Comparison of ENCODE assay signal across 8 mouse cellular contexts in the genomic region with DNA sequence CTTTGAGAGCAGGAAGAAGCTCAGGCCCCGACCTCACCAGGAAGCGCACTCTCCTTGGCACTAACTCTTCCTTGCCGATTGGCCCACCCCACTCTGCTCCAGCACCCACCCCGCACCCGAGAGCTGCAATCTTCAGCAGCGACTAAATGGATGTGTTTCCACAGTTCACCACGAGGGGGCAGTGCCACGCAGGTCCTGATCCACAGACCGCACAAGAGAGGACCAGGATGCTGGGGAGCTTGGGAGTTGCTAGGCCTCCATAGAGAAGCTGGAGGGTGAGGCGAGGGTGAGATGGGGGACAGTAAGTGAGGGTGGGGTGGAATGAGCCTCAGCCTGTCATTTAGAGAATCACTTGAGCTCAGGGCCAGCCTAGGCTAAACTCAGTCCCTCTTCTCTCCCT. TPM values are rescaled to one million over a fixed set of nuclear protein-coding genes. Genes with fewer than 3 reads are reported as not detected.
DNase-seq lines count a peak whose midpoint lies in the region; ATAC-seq and TF ChIP-seq lines count a peak whose summit lies in the region.

No protein-coding gene starts in this region.

- in situ Hi-C loops in Patski (cut with MboI; ENCODE audit: low pct_unique_long_range_greater_than_20kb), result loop anchor here (5.0 kb wide), 2 partner anchors 97 to 187 kb away; no protein-coding TSS in a partner anchor

- H3K27ac ChIP-seq in hindbrain, embryonic 15.5 days (replicated peaks), result no peak overlapping the region

- peak; percentile 48 for ATAC-seq in Patski
- ATAC-seq in hindbrain, embryonic 15.5 days (ENCODE audit: low FRiP score, low read depth), result peak; percentile 35; the same call in 1 of the 2 replicates

- H3K4me2 ChIP-seq in hindbrain, embryonic 15.5 days, result no peak overlapping the region; the same call in 1 of the 2 replicates

- H3K27me3 ChIP-seq in Patski, result peaks cover 11% of the 10 kb centered on the region
- H3K27me3 ChIP-seq in hindbrain, embryonic 15.5 days, result no peaks in the 10 kb centered on the region

- peak; percentile 39 for DNase-seq in Patski (ENCODE audit: low read depth, low spot score)
- peak; percentile 92 to 95 for DNase-seq in cerebellum, postnatal 25 days
- DNase-seq in gastrocnemius, adult 18-20 months (ENCODE audit: low spot score), result peak; percentile 86
- peak; percentile 86 to 90 for DNase-seq in layer of hippocampus, postnatal 36 days
- peak; percentile 83 to 91 for DNase-seq in lung, postnatal 4 days
- peak; percentile 74 for DNase-seq in retina, postnatal 7 days (ENCODE audit: low read depth, low spot score)
- peak; percentile 67 for DNase-seq in urinary bladder, adult 2 months (ENCODE audit: low spot score)

- H3K4me1 ChIP-seq in hindbrain, embryonic 15.5 days (replicated peaks), result peaks cover 33% of the 10 kb centered on the region

- H3K4me3 ChIP-seq in hindbrain, embryonic 15.5 days, result no peak overlapping the region

- CTCF ChIA-PET in Patski (lab: Charles Lee), result interaction anchor here (0.5 to 2.7 kb wide), 25 partner anchors 8 to 193 kb away, joined by 3 to 25 read pairs (median 4); partner anchors contain the start of gene Tpst2

- no peaks in the 10 kb centered on the region for H3K9me3 ChIP-seq in hindbrain, embryonic 15.5 days

- POLR2A ChIA-PET in Patski (lab: Charles Lee), result interaction anchor here (0.8 to 1.1 kb wide), 2 partner anchors 84 to 101 kb away, joined by 3 to 7 read pairs; no protein-coding TSS in a partner anchor

- 3% methylated on average over 10 of the region's 10 CpGs for WGBS in hindbrain, embryonic 15.5 days

- no peak overlapping the region for H3K9ac ChIP-seq in hindbrain, embryonic 15.5 days

- peak; percentile 94 for TF ChIP-seq CTCF in Patski (IDR thresholded peaks at IDR 0.05)

- H3K36me3 ChIP-seq in hindbrain, embryonic 15.5 days, result no peaks in the 10 kb centered on the region

RNA-seq across cellular contexts. Expression of gene Cryba4, which starts 11.6 kb away (rescaled TPM):
- not detected for polyA plus RNA-seq in Patski (2021)
- under 1 TPM; 0.57 to 0.68 TPM for total RNA-seq in gastrocnemius, adult 18-20 months (2021)
- 1.4 and 1.5 TPM in 2 replicates for polyA plus RNA-seq in hindbrain, embryonic 15.5 days (2015; fragmentation: Nextera tagmentation; extraction: Ambion mirVana)
- under 1 TPM in 1 of 2 experiments, not detected in 1; 0.97 TPM for total RNA-seq in layer of hippocampus, postnatal 36 days (2021)
- 0.23 TPM in 1 of 2 replicates, not detected in the other for polyA plus RNA-seq in urinary bladder, adult 2 months (2012; rRNA removed)

RNA-seq across cellular contexts. Expression of gene Crybb1, which starts 14.9 kb away (rescaled TPM):
- not detected for polyA plus RNA-seq in Patski (2021)
- 1 to 10 TPM; 1.2 to 1.9 TPM for total RNA-seq in gastrocnemius, adult 18-20 months (2021)
- 3.9 and 5.3 TPM in 2 replicates for polyA plus RNA-seq in hindbrain, embryonic 15.5 days (2015; fragmentation: Nextera tagmentation; extraction: Ambion mirVana)
- total RNA-seq in layer of hippocampus, postnatal 36 days (2021), result 1 to 10 TPM; 4.9 to 6.6 TPM
- polyA plus RNA-seq in urinary bladder, adult 2 months (2012; rRNA removed), result not detected in 2 replicates

RNA-seq across cellular contexts. Expression of gene Tpst2, which starts 35.7 kb away (rescaled TPM):
- polyA plus RNA-seq in Patski (2021), result 92.3 TPM
- 10 to 100 TPM; 16.0 to 22.4 TPM for total RNA-seq in gastrocnemius, adult 18-20 months (2021)
- 28.5 and 31.8 TPM in 2 replicates for polyA plus RNA-seq in hindbrain, embryonic 15.5 days (2015; fragmentation: Nextera tagmentation; extraction: Ambion mirVana)
- 10 to 100 TPM; 37.1 to 43.4 TPM for total RNA-seq in layer of hippocampus, postnatal 36 days (2021)
- polyA plus RNA-seq in urinary bladder, adult 2 months (2012; rRNA removed), result 20.7 and 29.1 TPM in 2 replicates

Comparison
In these comparisons a context has a peak if more than half of its experiments do, and no peak if none do; other contexts are left out.
1. DNase-seq: peak in every context shown above with its lines; median percentile 94 in cerebellum, postnatal 25 days; 88 in layer of hippocampus, postnatal 36 days; 87 in lung, postnatal 4 days; 86 in gastrocnemius, adult 18-20 months; 74 in retina, postnatal 7 days; 67 in urinary bladder, adult 2 months; 39 in Patski.